Mouse (Mus musculus): ENCODE data around the gene Mycbpap. TPM values are rescaled to one million over a fixed set of nuclear protein-coding genes. Genes with fewer than 3 reads are reported as not detected.

The Mycbpap gene
- not detected in 2 replicates for polyA plus RNA-seq (2012; ENCODE audit: low replicate concordance)

DNA sequence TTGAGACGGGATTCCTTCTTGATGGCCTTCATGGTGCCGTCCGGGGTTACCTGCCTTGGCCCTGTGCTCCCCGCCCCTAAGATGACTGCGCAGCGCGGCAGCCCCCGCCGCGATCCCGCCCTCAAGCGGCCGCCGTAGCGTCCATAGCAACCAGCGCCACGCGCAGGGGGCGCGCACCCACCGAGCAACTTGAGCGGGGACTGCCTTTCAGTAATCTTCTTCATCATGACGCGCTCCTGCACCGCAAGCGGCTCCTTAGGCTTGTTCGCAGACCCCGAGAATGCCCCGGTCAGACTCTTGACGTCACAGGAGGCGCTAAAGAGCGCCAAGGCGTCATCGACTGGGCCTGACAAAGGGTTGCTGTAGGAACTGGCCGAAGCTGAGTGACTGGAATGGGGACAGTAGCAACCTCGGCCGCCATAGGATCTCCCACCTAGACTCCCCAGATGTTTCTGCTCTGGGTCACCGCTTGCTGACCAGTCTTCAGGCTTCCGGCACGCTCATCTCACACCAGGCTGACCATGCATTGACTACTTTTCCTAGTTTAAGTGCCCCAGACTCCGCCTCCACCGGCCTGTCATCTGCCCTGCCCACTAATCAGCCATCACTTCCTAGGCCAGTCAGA is at the start of gene Mycbpap:
Gene Mycbpap (minus strand): TSS at position 524 of the 625 bp plus-strand sequence.

DNA sequence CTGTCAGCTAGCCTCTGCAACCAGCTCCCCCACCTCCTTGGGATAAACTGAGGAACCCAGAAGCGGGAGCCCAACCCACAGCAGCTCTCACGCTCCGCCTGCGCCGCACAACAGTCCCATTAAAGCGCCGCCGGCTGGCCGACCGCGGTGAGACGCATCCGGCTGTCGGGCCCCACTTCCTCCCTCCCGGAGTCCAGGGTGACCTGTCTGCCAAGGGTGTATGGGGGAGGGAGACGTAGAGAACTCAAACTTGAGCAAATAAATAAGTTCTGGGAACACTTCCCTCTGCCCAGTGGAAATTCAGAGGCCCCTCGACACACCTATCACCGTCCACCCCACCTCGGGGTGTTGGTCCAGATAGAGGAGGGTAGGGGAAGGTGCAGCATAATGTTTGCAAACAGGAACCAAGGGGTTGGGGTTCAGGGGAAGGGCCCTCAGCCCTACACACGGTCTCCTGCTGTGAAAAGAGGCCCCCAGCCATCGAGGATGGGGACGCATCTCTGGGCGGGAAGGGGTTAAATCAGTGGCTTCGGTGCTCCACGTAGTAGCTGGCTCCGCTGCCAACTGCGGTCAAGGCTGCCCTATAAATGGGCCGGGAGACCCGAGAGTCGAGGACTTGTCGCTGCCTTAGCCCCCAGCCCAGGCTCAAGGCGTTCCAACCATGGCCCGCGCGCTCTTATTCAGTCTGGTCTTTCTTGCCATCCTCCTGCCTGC is 43.1 kb upstream of the Mycbpap start, which contains the start of gene Chad:
Gene Chad (plus strand): TSS at position 611 of the 714 bp plus-strand sequence.

DNA sequence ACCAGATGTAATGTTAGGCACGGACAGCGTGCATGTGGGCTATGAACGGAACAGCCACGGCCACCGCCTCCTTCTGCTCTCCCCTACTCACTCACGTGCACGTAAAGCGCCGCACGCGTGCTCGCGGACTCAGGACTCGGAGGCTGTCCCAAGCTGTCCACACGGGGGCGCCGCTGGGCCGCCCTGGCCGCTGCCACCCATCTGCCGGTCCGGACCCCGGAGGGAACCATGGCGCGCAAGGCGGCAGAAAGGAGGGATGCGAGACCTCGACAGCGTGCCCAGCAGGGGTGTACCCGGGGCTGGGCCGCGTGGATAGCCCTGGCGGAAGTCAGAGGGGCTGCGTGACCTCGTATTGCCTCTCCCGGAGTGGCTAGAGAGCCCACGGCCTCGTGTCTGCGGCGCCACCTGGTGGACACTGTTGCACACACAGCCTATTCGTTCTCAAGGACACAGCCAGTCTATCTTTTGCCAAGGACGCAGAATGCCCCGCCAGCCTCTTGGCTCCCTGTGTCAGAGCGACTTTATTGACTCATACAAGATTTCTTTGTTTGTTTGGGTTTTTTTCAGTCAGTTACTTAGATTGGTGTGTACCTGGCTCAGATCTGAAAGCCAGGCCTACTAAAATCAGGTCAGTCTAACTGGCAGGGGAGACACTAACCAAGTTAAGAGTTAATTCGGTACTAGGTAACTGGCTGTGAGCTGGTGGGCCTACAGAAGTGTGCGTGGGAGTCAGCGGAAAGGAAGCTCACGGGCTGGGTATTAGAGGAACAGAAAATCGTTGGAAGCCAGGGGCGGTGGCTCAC is 27.5 kb upstream of the Mycbpap start, which contains the start of gene Rsad1:
Gene Rsad1 (minus strand): TSS at position 368 of the 803 bp plus-strand sequence.

DNA sequence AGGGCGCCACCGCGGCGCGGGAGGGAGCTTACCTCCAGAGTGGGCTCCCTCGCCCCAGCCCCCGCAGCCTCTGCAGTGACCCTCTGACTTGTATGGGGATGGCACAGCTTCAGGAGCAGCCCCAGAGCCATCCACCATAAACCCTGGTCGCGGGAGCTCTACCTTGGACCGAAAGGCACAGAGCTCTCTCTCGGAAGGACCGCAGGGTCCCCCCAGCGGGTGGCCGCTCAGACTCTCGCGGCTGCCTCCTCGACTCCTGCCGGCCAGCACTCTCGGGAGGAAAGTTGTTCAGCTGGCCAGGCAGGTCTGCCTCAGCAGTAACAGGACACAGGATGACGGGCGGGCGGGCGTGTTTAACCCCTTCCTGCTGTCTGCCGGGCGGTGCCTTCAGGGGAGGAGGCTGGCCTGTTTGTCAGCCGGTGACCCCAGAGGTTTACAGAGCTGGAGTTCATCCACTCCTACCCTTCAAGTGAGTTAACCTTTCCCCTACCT is 21.8 kb downstream of the Mycbpap start, which contains the start of gene Epn3:
Gene Epn3 (minus strand): TSS at position 314 of the 492 bp plus-strand sequence.

DNA sequence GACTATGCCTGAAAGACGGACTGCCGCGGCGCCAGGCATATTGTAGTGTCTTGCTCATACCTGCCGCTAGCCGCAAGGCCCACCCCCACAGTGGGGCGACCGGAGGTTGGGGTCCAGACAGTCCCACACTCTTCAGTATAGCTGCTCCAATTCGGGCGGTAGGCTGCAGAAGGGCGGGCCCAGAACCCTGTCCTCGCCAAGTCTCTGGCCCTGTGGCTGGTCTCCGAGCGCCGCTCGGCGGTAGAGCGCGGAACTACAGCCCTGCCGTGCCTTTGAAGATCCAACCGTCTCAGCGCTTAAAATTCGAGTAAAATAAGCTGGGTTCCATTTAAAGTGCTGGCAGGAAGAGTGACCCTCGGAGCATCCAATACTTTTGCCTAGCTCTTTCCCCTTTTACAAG is 35.5 kb downstream of the Mycbpap start, which contains the start of gene Spata20:
Gene Spata20 (minus strand): TSS at position 179 of the 400 bp plus-strand sequence.

DNA sequence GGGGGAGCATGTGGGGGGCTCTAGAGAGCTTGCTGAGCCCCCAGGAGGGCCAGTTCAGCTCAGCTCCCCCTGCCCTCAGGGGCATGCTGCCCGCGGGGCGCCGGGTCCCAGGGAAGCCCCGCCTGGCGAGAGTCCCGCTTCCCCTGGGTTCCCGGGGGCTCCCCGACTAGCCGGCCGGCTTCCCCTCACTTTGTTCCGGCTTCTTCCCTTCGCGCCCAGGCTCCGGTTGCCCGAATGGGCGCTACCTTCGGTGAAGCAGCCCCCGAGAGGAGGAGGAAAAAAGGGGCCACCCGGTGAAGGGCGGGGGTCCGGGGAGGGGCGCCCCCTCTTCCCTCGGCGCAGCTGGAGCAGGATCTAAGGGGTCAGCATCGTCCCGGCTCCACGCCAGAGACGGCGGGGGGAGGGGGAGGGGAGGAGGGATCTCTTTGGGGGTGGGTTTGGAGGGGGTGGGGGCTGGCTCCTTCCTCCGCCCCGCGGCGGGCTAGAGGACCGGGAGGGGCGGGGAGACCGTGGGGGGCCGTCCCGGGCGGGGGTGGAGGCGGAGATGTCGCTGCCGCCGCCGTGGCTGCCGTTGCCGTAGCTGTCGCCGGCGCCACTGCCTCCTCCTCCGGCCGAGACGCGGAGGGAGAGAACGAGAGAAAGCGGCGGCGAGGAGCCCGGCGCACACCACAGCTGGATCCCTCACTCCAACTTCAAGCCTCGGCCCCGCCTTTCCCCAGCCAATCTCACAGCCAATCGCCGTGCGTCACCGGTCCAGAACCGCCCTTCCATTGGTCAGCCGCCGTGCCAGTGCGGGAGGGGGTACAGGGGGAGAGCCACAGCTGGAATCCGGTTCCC is 47.6 kb downstream of the Mycbpap start, which contains the start of gene Cacna1g:
Gene Cacna1g (minus strand): TSS at position 492 of the 837 bp plus-strand sequence.

Other genes with a start within 250 kb of the Mycbpap start
- gene Gm21885, start 239.9 kb downstream of the Mycbpap start, polyA plus RNA-seq (2012; ENCODE audit: low replicate concordance), result not detected in 2 replicates
- gene Luc7l3, start 199.8 kb downstream of the Mycbpap start, polyA plus RNA-seq (2012; ENCODE audit: low replicate concordance), result 6.1 and 22.5 TPM in 2 replicates
- gene Ankrd40, start 193.7 kb downstream of the Mycbpap start, polyA plus RNA-seq (2012; ENCODE audit: low replicate concordance), result 36.3 and 54.4 TPM in 2 replicates
- gene Abcc3, start 128.7 kb downstream of the Mycbpap start, polyA plus RNA-seq (2012; ENCODE audit: low replicate concordance), result 2.4 and 6.9 TPM in 2 replicates
- gene Cacna1g, start 47.5 kb downstream of the Mycbpap start, polyA plus RNA-seq (2012; ENCODE audit: low replicate concordance), result 10.0 and 13.3 TPM in 2 replicates
- not detected in 2 replicates for gene Spata20, start 35.6 kb downstream of the Mycbpap start, polyA plus RNA-seq (2012; ENCODE audit: low replicate concordance)
- not detected in 2 replicates for gene Epn3, start 21.8 kb downstream of the Mycbpap start, polyA plus RNA-seq (2012; ENCODE audit: low replicate concordance)
- 0.38 and 0.81 TPM in 2 replicates for gene Rsad1, start 27.5 kb upstream of the Mycbpap start, polyA plus RNA-seq (2012; ENCODE audit: low replicate concordance)
- 0.27 TPM in 1 of 2 replicates, not detected in the other for gene Chad, start 43.3 kb upstream of the Mycbpap start, polyA plus RNA-seq (2012; ENCODE audit: low replicate concordance)
- gene Acsf2, start 80.1 kb upstream of the Mycbpap start, polyA plus RNA-seq (2012; ENCODE audit: low replicate concordance), result 52.4 and 61.1 TPM in 2 replicates
- 108 and 211 TPM in 2 replicates for gene Lrrc59, start 108.0 kb upstream of the Mycbpap start, polyA plus RNA-seq (2012; ENCODE audit: low replicate concordance)
- 24.1 and 26.9 TPM in 2 replicates for gene Mrpl27, start 132.0 kb upstream of the Mycbpap start, polyA plus RNA-seq (2012; ENCODE audit: low replicate concordance)
- gene Eme1, start 132.2 kb upstream of the Mycbpap start, polyA plus RNA-seq (2012; ENCODE audit: low replicate concordance), result 3.7 and 12.1 TPM in 2 replicates
- gene Xylt2, start 155.8 kb upstream of the Mycbpap start, polyA plus RNA-seq (2012; ENCODE audit: low replicate concordance), result 11.8 and 17.3 TPM in 2 replicates
- not detected in 2 replicates for gene Gm11541, start 182.8 kb upstream of the Mycbpap start, polyA plus RNA-seq (2012; ENCODE audit: low replicate concordance)
- not detected in 2 replicates for gene Cdc34b, start 220.0 kb upstream of the Mycbpap start, polyA plus RNA-seq (2012; ENCODE audit: low replicate concordance)

Data from leukemia stem cell, adult 10-12 weeks (primary cell).